Mouse (Mus musculus) frontal cortex, postnatal 36 days (tissue): ENCODE measurements around the gene Ulk4.
A peak's percentile ranks its signal among the peaks of the same experiment; 100 is the strongest.

Source experiments
- DNase-seq, 2 experiments: peaks; one replicate each; pipeline ENCODE4 v3.0.0; 2022; ENCODE audit warnings: low spot score in 2 of 2

Ulk4 gene

DNA sequence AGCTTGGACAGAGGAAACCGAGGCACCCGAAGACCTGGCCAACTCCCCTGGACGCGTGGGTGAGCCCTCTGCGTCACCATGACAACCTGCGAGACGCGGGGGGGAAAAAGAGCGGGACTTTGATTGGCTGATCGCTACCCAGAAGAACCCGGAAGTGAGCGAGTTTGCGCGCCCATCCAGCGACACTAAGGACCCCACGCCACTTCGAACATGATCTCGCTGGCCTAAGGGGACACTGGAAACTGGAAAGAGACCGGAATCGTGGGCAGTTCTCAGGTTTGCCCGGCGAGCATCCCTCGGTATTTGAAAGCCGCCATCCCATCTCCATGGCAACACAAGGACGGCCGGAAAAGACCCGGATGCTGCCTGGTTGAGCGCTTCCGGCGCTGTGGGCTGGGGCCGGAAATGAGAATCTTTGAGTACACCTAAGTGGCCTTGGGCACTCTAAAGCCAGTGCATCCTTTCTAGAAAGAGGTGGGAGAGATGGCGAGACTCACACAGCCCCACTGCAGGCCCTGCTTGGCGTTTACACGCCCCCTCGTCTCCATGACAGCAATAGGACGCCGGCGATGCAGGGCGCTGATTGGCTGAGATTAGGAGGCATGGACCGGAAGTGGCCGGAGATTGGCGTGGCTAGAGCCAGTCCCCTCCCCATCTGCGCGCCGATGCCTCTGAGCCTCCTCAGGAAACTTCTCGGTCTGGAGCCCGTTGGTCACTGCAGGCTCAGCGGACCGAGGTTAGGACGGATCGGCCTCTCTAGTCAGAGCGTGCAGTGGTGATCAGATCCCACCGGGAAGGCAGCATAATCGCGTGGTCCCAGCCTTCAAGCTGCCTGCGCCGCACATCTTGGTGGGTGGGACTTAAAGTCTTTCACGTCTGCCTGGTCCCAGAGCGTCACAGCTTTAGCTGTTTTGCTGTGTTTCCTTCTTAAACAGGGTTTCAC is at the start of gene Ulk4:
Gene Ulk4, minus strand, starts transcription at position 80 of the 943 bp plus-strand sequence.
- peak; percentile 96 for DNase-seq

DNA sequence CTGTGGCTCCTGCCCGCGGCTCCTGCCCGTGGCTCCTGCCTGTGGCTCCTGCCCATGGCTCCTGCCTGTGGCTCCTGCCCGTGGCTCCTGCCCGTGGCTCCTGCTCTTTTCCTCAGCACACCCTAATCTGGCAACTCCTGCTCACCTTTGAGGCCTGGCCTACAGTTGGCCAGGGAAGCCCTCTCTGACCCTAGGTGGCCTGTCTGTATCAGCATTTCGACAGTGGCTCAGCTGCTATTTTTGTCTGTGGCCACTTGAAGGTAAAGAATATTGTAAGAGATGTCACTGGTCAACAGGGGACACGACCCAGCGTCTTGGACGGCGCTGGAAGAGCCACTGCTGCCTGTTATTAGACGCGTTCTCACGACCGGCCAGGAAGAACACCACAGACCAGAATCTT is 45.0 kb upstream of the Ulk4 start:
- DNase-seq = no peak

DNA sequence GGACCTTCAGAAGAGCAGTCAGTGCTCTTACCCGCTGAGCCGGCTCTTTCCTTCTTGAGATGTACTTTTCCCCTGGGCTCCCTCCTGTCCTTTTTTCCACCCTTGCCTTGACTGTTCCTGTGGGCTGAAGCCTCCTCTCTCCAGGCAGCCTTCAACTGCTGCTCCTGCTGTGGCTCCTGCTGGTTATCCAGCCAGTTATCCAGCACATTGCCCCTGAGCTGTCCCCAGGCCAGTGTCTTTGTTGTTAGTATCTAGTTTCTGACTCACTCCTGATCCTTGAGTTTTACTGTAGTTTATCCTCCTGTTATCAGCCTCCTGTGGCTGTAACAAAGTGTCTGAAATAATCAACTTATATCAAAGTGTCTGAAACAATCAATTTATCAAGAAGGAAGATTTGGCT is 44.1 kb upstream of the Ulk4 start:
- no peak for DNase-seq

DNA sequence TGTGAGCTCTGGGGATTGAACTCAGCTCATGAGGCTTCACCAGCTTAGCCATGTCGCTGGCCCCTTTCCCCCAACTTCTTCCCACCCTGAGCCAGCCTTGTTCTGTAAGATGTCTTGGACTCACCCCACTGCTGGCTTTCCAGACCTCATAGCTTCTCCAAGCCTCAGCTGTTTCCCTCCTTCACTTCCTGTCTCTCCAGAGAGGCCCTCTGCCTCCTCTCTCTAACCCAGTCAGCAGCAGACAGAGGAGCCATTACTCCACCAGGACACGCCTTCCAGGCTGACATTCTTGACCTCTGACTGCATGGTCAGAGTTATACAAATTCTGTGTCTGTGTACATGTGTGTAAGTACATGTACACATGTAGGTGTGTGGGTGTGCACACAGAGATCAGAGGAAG is 43.4 kb upstream of the Ulk4 start:
- no peak for DNase-seq

DNA sequence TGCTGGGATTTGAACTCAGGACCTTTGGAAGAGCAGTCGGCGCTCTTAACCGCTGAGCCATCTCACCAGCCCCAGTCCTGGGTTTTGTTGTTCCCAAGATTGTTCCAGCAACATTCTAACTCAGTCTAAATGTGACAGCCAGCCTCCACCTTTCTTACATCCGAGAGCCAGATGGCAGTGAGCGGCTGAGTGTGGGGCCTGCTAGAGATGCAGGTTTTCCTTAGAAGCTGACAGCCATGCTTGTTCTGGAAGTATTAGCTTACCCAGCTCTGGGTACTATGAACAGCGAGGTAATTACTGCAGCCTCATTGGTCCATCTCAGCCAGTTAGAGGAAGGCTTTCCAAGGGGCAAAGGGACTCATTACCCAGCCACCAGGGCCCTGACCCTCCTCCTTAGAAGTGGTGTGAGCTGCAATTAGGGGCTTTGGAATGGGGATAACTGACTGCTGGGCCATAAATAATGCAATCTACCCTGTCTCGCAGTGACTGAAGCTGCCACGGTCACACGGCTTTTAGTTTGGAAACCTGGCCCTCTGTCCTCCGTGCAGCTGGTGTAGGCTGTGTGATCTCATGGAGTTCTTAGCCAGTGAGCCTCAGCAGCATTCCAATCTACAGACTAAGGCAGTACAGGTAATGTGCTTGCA is 42.4 kb upstream of the Ulk4 start:
- peak; percentile 47 to 67 for DNase-seq

DNA sequence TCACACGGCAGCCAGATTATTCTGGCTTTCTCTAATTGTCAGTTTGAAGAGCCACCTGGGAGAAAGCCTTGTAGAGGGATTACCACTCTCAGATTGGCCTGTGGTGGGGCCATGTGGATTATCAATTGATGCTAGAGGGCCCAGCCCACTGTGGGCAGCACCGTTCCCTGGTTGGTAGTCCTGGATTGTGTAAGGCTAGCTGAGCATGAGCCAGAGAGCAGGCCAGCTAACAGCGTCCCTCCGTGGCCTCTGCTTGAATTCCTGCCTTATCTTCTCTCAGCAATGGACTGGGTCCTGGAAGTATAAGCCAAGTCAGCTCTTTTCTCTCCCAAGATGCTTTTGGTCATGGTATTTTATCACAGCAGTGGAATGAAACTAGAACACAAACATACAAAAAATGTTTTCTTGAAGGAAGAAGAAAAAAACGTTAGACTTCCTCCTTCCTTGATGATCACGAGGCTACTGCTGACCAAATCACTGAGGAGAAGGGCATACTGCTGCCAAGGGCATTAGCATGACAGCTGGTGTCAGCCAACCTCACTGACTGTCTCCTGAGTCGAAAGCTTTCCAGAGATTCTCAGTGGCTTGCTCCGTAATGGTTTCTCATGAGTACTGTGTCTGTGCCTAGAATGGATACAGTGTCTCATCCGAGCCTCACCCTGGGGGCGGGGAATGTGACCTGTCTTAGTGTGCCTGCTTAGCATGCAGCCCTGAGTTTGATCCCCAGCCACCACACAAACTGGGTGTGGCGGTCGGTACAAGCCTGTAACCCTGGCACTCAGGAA is 39.8 kb upstream of the Ulk4 start:
- DNase-seq = no peak

DNA sequence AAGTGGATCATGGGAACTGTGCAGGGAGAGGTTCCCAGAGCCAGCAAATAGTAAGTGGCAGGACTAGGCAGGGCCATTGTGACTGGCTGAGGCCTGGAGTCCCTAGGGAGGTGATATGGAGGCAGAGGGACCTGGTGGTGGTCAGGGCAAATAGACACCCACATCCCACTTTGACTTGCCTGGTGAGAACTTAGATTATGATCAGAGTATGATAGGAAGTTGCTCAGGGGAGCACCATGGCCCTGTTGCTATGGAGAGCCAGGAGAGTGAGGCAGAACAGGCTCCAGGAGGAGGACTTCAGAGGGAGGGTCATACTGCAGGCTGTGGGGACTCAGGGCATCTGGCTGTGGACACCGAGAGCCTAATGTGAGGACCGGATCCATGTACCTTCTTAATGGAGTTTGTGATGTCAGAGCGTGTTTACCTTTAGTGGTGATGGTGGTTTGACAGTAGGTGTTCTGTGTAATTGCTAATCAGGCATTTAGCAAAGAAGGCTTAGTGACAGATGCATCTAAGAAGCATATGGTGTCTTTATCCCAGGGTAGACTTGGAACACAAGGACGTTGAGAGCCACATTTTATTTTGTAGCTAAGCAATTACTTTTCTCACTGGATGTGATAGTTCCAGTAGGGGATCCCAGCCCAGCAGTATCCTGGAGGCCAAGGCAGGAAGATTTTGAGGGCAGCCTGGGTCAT is 39.1 kb upstream of the Ulk4 start:
- no peak for DNase-seq

DNA sequence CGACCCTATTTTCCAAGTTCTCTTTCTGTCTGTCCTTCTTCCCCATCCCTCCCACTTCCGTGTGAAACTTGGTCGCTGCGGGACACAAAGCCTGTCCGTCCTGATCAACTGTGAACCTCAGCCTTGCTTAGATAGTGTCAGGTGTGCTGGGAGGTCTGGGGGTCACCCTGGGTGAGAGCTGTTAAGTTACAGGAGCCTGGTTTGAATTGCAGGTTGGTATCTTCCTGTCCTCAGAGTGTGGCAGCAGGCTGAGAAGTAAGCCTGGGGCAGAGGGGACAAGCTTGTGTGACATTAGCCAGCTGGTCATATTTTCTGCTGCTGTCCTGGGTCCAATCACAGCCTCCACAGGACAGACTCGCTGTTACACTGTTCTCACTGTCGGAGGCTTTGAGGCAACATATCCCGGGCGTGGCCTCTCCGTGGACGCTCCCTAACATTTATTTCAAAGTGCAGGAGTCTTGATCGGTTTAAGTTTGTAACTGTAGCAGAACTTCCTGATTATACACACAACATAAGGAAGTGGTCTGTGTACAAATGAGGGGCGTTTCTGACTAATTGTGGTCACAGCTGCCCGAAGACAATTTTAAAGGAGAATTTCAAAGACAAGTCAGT is 37.6 kb upstream of the Ulk4 start:
- no peak for DNase-seq

DNA sequence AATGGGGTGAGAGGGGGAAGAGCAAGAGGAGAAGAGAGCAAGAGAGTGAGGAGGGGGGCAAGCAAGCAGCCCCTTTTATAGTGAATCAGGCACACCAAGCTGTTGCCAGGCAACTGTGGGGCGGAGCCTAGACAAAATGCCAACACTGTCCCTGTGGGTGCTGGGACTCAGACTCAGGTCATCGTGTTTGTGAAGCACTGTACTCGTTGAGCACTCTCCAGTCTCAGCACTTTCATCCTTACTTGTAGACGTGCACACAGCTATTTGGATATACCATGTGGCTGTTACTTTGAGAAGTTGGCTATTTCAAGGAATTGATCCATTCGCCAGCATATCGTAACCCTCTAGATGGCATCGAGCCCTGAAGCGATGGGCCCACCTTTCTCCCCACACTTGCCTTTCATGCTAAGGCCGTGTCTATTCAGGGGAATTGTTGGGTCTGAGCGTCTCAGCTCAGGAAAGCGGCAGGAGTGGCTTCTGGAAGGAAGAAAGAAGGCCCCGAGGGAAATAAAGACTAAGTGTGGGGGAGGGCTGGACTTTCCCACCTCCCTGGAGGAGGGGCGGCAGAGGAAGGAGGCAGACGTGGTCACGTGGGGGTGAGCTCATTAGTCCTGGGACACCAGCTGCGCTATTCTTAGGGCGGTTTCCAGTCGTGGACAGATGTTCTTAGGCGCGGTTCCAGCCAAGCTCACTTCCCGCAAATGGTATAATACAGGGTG is 36.8 kb upstream of the Ulk4 start:
- DNase-seq = peak; percentile 45 to 53

DNA sequence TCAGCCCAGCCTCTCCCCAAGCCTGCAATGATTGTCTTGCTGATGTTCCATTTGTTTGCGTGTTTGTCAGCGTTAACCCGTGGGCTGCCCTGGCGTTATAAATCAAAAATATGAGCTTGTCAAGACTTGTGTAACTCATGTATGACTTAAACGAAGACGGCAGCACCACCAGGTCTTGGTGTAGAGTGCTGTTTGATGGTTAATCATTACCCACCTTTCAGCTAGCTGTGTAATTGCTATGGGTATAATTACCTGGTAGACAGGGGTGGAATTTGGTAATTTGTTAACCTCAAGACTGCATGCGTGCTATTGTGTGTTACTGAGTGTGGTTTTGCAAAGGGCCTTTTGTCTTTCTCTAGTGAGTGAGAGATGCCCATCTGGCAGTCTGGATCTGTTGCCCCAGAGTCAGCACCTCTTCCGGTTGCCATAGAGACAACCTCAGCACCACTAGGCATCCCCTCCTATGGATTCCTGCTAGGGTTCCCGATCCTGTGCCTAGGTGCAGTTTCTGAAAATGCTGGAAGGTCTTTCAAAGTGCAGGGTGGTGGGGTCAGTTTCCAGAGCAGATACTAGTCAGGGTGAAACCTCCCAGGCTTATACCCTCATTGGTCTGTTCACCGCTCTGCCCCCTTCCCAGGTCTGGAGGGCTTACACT is 35.4 kb upstream of the Ulk4 start:
- no peak for DNase-seq

DNA sequence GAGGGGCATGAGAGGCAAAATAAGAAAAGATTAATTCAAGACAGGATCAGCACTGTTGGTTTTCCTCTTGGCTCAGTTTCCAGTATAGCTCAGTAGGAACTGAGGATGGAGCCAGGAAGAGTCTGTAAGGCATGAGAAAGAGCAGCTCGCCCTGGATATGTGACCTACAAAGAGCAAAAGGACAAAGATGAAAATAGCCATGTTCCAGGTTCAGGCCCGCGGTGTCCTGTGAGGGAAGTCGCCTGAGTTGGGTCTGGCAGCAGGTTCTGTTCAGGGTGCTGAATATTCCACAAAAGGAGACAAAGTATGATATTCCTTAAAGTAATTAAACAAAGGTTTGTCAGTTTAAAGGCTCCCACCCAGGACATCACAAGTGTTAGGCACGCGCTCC is 34.8 kb upstream of the Ulk4 start:
- DNase-seq = no peak

DNA sequence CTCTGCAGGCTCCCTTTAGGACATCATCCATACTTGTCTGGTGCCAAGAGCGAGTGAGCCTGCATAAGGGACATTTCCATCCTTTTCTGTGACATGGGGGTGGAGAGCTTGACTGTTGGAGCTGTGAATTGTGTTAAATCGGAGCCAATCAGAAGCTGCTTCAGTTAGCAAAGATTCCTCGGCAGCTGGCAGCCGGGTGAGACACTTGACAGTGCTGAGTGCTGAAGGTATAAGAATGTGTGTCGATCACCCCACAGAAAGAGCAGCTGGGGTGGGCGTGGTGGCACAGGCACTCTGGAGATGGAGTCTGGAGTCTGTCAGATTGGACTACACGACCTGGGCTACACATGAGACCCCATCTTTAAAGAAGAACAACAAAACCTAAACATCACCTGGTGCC is 33.5 kb upstream of the Ulk4 start:
- DNase-seq = no peak

DNA sequence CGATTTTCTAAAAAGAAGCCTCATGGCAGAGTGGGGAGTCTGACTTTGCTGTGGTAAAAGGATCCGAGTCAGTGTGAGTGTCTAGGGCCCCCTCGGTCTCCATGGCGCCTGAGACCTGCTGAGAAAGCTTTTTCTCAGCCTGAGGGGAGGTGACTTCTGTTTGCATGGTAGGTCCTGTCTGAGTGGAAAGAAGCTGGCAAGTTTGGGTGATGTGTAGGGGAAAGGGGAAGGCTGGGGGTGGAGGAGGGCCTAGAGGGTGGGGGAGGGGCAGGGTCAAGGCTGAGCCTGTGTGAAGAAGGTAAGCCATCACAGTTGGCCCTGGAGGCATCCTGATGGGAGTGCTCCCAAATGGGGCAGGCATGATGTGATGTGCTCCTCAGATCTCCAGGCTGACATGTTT is 32.3 kb upstream of the Ulk4 start:
- no peak for DNase-seq

DNA sequence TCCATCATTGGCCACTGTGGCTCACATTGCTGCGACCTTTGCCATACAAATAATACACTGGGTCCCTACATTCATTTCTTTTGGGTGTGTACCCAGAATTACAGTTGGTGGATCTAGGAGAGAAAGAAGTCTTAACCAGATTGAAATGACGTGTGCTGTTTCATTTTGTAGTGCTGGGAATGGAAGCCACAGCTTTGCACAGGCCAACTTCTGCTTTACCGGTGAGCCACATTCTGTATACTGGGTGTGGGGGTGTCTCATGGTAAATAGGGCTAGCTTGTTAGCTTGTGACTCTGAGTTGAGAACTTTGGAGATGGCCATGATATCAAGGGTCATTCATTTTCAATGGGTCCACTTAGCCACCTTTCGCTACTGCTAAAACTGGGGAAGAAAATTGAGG is 28.5 kb upstream of the Ulk4 start:
- DNase-seq = no peak

DNA sequence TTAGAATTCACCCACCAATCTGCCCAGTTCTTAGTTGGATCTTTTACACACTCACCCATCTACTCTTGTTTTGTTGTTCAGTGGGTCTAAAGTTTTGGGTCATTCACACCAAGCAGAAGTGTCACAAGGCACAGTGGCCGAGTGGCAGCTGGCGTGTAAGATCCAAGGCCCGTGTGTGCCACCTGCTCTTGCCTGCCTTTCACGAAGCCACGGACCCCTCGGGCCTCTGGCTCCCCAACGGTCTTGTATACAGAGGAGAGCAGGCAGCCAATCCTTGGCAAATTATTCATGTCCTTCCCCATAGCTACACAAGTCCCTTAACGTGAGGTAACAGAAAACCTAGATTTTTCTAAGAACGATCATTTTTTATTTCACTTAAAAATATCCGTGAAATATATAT is 27.5 kb upstream of the Ulk4 start:
- no peak for DNase-seq

DNA sequence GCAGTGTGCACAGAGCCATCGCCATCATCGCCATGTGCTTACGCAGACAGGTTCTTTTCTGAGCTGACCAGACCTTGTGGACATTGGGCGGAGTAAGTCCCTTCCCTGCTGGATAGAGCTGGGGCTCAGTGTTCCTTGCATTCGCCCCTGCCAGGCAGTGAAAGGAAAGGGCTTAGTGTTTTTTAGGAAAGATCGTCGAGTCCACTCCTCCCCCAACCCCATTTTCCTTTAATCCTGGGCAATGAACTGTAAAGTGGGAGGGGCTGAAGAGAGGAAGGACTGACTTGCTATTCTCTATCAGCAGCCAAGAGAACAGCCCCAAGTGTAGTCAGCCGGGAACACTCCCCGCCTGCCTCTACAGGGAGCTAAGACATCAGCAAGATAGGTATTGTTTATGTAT is 26.8 kb upstream of the Ulk4 start:
- no peak for DNase-seq

DNA sequence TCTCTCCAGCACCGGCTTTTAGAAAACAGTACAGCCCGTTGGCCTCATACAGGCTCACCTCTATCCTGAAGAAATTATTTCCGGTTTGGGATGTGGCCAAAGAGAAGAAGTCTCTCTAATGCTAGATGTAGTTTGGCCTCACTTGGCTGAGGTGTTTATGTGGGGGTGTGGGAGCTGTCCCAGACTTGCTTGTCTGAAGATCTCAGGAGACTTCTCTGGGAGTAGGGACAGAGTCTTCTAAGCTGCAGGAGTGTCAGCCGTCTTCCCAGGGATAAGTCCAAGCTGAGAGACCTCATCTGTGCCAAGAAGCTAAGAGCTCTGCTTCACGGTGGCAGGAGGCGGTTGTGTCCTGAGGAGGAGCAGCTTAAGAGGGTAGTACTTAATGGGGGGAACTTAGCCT is 26.1 kb upstream of the Ulk4 start:
- DNase-seq = no peak

DNA sequence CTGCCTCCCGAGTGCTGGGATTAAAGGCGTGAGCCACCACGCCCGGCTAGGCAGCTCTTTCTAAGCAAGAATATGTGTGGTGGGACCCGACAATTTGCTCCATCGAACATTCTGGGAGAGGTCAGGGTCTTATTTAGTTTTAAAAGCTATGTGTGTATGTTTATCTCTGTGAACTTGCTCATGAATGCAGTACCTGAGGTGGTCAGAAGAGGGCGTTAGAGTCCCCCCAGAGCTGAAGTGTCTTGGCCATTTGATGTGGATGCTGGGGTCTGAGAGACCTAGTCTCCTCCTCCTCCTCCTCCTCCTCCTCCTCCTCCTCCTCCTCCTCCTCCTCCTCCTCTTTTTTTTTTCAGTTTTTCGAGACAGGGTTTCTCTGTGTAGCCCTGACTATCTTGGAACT is 25.5 kb upstream of the Ulk4 start:
- no peak for DNase-seq

DNA sequence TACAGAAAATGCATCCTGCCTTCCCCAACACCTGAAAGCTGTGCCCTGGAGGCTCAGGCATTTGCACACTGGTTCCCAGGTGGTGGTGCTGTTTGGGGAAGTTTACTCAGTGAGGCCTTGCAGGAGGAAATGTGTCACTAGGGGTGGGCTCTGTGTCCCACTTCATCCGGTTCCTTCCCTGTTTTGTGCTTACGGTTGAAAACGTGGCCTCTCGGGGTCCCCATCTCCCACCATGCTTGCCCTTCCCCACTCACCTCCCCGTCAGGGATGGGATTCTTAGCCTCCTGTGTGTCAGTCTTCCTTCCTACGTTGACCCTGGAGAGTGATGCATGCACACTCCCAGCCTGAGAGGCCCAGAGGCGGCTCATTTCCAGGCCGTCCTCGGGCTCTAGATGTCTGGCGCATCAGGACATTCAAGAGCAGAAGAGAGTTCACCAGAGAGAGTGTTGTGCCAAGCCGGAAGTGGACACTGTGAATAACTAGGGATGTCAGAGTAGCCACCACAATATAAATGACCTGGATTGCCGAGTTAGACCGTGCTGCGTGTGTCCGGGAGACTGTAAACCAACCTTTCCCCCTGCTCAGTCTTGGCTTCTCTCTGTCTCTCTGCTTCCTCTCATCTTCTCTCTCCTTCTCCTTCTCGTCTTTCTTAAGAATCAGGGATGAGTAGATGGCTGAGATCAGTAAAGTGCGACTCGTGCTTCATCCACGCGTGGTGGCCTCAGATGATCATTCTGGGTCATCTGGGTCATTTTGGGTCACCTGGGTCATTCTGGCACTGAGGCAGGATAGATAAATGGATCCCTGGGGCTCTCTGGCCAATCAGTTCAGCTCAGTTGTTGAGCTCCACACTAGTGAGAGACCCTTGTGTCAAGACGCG is 24.3 kb upstream of the Ulk4 start:
- DNase-seq = no peak
